Mouse (Mus musculus): Measurements from ENCODE around the gene Nudt3.

- TF ChIP-seq CTCF (IDR thresholded peaks at IDR 0.05; ENCODE audit: control insufficient read depth, insufficient read depth, insufficient replicate concordance, low read depth, low read length) (no peak), POLR2A (IDR thresholded peaks at IDR 0.05; ENCODE audit: control insufficient read depth, low read depth, low read length) (no peak)
These were observed 28.9 kb upstream of the Nudt3 start for GRCm38 (mm10) chr17:27652046-27652790.
